Mouse (Mus musculus) CH12F3 (cell line): ENCODE data around the gene Kcnt2.

Source experiments
- in situ Hi-C: fragments of 300-500 bp; cut with MboI; formaldehyde crosslinking; loops from 2 replicates; pipeline ENCODE4 v1.14.3; 2020; ENCODE audit warnings: low sequenced_read_pairs

Kcnt2 gene

DNA sequence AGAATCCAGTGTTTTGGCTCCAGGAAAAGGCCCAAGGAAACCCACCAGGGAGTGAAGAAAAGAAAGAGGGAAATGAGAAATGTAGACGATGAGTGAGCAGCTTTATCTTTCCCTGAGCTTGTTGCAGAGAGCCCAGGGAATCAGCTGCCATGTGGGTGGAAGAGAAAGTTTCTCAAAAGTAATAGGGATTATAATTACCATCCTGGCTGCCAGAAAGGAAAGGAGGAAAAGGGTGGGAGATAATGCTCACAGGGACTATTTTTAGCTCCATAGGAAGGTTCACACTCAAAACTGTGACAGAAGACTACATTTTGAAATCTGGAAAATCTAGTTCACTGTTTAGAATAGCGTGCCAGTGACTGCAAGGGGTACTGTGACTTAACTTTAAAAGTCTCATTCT is 243.9 kb downstream of the Kcnt2 start:
- in situ Hi-C loops: no loop called here

DNA sequence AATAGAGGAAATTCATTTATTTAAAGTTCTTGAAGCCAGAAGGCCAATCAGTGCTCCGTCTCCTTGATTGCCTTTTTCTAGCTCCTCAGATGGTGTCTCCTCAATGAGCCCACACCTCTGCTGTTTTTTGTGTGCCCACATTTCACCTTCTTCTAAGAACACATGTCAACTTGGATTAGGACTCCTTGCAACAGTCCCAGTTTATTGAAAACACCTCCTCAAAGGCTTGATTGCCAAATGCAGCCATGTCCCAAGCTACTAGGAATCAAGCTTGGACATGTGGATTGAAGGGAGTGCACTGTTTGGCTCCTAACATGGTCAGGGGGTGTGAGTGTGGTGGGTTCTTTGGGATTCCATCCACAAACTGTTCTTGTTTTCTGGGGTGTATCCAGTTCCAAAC is 245.4 kb downstream of the Kcnt2 start:
- in situ Hi-C loops: no loop called here

DNA sequence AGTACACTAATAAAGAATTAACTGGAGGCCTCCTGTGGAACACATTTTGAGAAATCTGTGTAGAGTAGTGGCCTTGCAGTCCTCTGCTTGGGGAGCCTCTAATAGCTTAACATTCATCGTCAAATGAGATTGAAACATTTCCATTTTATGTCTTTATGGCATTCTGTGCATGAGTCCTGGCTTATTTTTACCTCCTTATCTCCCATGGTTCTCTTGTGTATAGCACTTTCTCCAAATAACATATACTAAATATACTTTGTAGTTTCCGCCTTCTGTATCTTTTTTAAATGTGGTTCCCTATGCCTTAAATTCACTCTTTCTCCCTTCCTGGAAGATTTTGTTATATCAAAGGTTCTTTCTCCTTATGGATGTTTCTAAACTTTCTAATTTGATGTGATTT is 246.3 kb downstream of the Kcnt2 start:
- in situ Hi-C loops: no loop called here

DNA sequence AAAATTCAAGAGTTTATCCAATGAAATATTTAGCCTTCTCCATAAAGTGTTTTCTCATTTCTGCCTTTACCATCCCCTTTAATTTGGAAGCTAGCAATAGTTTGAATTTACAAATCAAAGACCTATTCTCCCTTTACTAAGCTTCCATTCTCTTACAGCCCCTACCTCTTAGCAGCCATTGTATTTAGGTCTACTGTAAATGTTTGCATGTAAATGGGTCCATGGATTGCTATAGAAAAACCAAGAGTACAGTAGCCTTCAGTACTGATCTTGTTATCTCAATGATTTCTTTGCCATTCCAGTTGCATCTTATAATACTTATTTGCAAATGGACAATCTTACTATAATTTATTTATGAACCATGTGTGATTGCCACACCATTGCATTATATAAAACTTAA is 267.5 kb downstream of the Kcnt2 start:
- in situ Hi-C loops: no loop called here

DNA sequence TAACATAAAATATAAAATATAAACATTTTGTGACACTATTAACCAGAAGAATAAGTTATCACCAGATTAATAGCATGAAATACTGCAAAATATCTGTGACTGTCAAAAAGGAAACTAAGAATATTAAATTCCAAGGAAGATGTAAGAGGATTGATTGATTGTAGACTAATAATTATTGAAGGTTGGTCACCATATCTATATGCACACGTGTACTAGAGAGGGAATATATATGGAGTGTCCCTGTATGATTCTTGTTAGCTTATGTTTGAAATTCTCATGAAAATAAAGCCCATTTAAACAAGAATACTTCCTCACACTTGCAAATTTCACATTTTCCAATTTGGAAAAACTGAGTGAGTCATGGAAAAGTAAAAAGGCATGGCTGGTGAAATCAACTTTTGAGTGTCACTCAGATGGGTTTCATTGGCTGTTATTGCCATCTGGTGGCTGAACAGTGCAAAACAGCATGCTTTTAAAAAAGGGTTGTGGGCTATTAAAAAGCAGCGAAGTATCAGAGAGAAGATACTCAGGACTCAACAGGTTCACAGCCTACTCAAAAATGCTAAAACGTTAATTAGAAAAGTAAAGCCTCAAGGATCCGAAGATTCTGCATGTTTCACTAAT is 285.4 kb downstream of the Kcnt2 start:
- in situ Hi-C loops: no loop called here

DNA sequence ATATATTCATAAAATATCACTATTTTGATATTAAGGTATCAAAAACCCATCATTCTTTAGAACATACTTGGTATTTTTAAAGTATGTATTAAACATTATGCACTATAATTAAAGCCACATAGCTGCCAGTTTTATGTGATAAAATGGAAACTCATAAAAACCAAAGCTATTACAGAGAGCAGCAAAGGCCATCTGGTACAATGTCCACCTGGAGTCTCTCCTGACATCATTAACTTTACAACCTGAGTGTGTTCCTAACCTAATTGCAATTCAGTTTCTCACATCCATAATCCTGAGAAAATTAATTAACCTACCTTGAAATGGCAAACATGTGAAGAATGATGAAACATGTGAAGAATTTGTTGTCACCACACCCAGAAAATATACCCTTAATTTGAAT is 288.9 kb downstream of the Kcnt2 start:
- in situ Hi-C loops: no loop called here

- in situ Hi-C loops: no loop called here
Measured at GRCm38 (mm10) chr1:140542066-140542465, 296.1 kb downstream of the Kcnt2 start.

DNA sequence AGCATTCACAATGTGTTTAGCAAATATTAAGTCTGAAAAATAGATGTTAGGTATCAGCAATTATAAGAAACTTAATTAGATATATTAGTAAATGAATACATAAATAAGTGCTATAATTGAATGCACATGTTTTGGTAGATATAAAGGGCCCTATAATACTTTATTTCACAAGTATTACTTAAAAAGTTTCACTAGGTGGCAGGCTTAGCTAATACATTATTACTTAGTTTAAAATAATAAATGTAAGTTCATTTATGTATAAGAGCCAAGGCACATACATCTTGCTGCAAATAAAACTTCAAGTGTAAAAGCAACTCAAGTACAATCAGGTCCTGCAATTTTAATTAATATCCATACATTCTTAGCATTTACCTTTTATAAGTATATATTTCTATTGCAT is 302.8 kb downstream of the Kcnt2 start:
- in situ Hi-C loops: no loop called here

- in situ Hi-C loops: no loop called here
Measured at GRCm38 (mm10) chr1:140560801-140561200, 314.8 kb downstream of the Kcnt2 start.

- in situ Hi-C loops: no loop called here
Measured at GRCm38 (mm10) chr1:140572141-140572540, 326.2 kb downstream of the Kcnt2 start.

- in situ Hi-C loops: no loop called here
Measured at GRCm38 (mm10) chr1:140578607-140579006, 332.6 kb downstream of the Kcnt2 start.

DNA sequence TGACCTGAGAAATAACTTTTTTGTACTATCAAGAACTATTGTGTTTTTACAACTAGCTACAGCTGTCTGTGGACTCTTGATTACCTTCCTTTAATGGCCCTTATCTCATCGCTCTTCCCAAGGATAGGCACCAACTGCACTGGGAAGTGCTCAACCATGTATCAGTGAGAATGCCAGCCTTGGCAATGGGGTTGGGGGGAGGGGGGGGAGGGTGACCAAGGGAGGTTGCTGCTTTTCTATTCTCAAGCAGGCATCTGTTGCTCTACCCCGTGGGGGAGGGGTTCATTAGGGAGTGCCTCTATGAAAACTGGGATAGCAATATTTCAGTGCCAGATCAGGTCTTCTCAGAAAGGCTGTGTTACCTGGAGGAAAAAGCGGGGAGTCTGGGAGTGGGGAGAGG is 342.3 kb downstream of the Kcnt2 start:
- in situ Hi-C loops: no loop called here

GRCm38 (mm10) chr1:140608765-140609297 is 362.9 kb downstream of the Kcnt2 start:
- in situ Hi-C loops: no loop called here

DNA sequence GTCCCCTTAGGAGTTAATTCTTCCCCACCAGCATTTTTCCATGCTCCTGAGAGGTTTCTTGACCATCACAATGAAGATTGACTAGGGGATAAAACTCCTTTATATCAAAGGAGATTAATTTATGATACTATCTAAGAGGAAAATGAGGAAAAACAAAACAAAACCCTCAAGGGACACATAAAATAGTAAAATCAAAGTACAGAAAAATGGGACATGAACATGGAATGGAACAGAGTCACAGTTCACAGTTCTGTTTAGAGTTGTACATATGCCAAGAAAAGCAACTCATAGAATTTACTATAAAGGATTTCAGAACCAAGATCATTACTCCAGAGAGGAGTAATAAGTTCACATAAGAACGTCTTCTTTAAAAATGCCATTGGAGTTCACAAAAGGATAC is 367.1 kb downstream of the Kcnt2 start:
- in situ Hi-C loops: no loop called here

- in situ Hi-C loops: no loop called here
Measured at GRCm38 (mm10) chr1:140614840-140615239, 368.9 kb downstream of the Kcnt2 start.

- in situ Hi-C loops: no loop called here
Measured at GRCm38 (mm10) chr1:140618164-140618563, 372.2 kb downstream of the Kcnt2 start.

DNA sequence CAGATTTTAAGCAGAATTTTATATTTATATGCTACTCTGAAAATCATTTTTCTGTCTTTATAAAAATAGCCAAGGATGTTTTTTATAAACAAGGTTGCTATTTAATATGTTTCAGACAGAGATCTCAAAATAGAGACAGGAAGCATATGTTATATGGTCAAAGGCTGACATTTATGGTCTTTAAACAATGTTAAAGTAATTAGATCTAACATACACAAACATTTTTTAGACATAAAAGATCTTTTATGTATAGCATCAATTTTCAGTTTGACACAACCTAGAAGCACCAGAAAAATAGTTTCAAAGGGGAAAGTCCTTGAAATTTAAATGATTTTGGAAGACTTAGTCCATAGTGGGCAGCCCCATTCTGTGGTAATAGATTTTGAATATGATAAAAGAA is 379.0 kb downstream of the Kcnt2 start:
- in situ Hi-C loops: no loop called here

DNA sequence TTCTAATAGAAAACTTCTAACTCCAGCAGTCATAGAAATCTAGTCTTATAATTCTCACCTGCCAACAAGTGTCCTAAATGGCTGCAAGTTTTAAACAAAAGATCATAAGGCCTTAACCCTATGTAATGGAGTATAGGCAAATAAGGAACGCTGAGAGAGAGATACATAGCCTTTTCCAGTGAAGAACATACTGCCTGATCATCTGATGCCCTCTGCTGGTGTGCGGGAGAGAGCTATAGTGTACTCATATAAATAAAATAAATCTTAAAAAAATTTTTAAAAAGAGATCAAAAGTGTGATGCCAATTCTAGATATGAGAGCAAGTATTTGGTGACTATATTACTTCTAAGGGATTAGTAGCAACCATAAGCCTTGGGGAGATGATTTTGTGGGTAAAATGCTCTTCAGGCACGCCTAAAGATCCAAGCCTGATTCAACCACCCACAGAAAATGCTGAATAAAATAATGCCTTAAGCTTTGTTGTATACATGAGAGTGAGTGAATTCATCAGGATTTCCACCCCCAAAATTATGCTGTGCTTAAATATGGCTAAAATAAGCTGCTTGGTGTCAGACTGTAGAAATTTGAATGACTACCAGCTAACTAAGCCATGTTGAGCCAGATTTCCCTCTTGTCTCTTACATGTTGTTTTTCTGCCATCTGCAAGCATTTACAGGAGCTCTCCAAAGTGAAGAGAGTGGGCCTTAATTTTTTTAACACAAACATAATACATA is 413.8 kb downstream of the Kcnt2 start:
- in situ Hi-C loops: no loop called here

- in situ Hi-C loops: no loop called here
Measured at GRCm38 (mm10) chr1:140660751-140661403, 414.9 kb downstream of the Kcnt2 start.

- in situ Hi-C loops: no loop called here
Measured at GRCm38 (mm10) chr1:140661404-140661787, 415.4 kb downstream of the Kcnt2 start.
